Mouse (Mus musculus): ENCODE measurements around the gene Sdk1. TPM values are rescaled to one million over a fixed set of nuclear protein-coding genes. Genes with fewer than 3 reads are reported as not detected.

The Sdk1 gene
- polyA plus RNA-seq, 1 experiment from 2014 or later, result 3.6 TPM

DNA sequence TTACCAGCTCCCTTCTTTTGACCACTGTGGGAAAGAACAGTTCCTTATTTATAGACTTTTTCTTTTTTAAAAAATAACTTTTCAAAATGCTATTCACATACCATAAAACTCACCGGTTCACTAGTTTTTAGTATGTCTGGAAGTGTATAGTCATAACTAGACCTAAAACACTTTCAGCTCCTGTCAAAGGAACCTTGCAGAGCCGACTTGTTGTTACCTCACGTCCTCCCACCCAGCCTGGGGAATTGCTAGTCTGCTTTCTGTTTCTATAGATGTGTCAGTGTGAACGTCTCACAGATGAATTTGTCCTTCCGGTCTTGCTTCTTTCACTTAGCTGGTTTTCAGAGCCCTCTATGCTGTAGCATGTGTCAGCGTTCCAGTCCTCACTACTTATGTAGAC is 35.8 kb downstream of the Sdk1 start:
- Histone ChIP-seq H3K4me2 (no peak overlapping the region), H3K4me1 (no peaks in the 10 kb centered on the region), H3K36me3 (no peaks in the 10 kb centered on the region), H3K9me3 (no peaks in the 10 kb centered on the region), H3K27me3 (replicated peaks) (no peaks in the 10 kb centered on the region), H3K9ac (no peak overlapping the region), H3K4me3 (replicated peaks) (no peak overlapping the region), H3K27ac (no peak overlapping the region)
- no peak for ATAC-seq (ENCODE audit: insufficient read depth, low FRiP score, low read depth)
- WGBS, result 81% methylated on average over 6 of the region's 6 CpGs

DNA sequence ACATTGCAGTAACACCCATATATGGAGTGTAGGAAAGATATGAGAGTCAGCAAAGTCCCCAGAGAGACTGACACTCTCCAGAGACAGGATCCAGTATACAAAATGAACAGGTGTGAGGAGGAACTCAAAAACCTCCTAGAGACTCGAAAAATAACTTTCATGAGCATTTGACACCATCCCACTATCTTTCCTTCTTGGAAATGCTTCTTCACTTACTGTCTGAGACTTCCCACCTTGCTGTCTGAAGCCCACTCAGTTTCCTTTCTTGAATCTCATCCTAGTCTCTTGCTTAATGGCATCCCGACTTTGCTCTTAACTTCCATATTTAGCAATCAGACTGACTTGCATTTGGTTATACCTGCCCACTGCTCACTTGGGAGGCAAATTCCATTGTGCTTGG is 40.5 kb downstream of the Sdk1 start:
- H3K4me1 ChIP-seq, result no peaks in the 10 kb centered on the region
- 58% methylated on average over 2 of the region's 2 CpGs for WGBS
- no peak for ATAC-seq (ENCODE audit: insufficient read depth, low FRiP score, low read depth)
- H3K4me3 ChIP-seq (replicated peaks), result no peak overlapping the region
- H3K27me3 ChIP-seq (replicated peaks), result no peaks in the 10 kb centered on the region
- no peak overlapping the region for H3K4me2 ChIP-seq
- H3K36me3 ChIP-seq, result no peaks in the 10 kb centered on the region
- H3K9ac ChIP-seq, result no peak overlapping the region
- no peaks in the 10 kb centered on the region for H3K9me3 ChIP-seq
- no peak overlapping the region for H3K27ac ChIP-seq

DNA sequence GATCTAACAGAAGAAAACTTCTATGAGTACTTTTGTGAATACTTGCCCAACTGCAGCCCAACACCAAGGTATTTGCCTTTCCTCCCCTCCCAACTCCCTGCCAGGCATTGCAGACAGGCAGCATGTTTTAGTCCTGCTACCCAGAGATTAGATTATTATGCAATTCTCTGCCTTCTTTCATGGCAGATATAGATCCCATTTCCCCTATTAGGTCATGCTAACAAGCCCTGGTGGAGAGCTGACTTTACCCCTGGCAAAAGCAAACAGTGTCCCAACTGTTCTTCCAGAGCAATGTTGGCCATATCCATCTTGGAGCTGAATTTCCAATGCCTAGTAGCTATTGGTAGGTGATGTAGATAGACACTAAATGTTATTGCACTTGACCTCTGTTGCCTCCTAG is 48.3 kb downstream of the Sdk1 start:
- no peak for ATAC-seq (ENCODE audit: insufficient read depth, low FRiP score, low read depth)
- Histone ChIP-seq H3K9ac (no peak overlapping the region), H3K4me2 (no peak overlapping the region), H3K27ac (no peak overlapping the region), H3K4me3 (replicated peaks) (no peak overlapping the region), H3K9me3 (no peaks in the 10 kb centered on the region), H3K4me1 (no peaks in the 10 kb centered on the region), H3K36me3 (no peaks in the 10 kb centered on the region), H3K27me3 (replicated peaks) (no peaks in the 10 kb centered on the region)

DNA sequence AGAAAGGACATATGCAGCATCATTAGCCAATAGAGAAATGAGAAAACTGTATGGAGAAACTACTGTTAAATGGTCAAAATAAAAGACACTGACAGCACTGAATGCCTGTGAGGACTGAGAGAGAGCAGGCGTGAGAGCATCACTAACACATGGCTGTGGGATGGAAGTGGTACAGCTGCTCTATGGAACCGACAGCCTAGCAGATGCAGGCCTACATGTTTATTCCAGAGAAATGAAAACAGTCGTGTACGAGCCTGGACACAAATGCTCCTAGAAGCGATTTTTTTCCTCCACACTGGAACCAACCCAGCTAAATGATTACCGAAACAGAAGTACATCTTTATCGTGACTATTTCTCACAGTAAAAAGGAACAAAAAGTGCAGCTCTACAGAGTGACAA is 54.0 kb downstream of the Sdk1 start:
- H3K9me3 ChIP-seq, result no peaks in the 10 kb centered on the region
- no peaks in the 10 kb centered on the region for H3K27me3 ChIP-seq (replicated peaks)
- no peak overlapping the region for H3K4me3 ChIP-seq (replicated peaks)
- 52% methylated on average over 7 of the region's 7 CpGs for WGBS
- H3K4me1 ChIP-seq, result no peaks in the 10 kb centered on the region
- ATAC-seq (ENCODE audit: insufficient read depth, low FRiP score, low read depth), result no peak
- H3K36me3 ChIP-seq, result no peaks in the 10 kb centered on the region
- H3K4me2 ChIP-seq, result no peak overlapping the region
- peak overlapping the region; percentile 31 for H3K27ac ChIP-seq
- no peak overlapping the region for H3K9ac ChIP-seq

DNA sequence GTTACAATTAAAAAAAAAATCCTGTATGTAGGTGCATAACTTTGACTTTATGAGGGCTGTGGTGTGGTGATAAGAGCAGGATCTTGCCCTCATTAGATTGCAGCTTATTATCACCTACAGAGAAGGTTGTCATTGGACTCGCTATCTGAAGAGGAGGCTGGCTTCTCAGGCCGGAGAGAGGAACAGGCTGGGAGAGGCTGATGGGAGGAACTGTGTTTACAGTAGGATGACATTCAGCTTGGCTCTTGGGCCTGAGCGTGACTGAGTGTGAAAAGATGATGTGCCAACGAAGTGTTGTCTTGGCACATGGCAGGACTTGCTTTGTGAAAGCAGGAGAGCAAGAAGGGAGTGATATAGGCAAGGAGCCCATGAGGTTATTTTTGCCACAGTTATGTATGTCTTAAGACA is 61.0 kb downstream of the Sdk1 start:
- Histone ChIP-seq H3K27ac (peak overlapping the region; percentile 53; the same call in 1 of the 2 replicates), H3K4me2 (no peak overlapping the region), H3K9ac (no peak overlapping the region), H3K27me3 (replicated peaks) (no peaks in the 10 kb centered on the region), H3K36me3 (no peaks in the 10 kb centered on the region), H3K4me3 (replicated peaks) (no peak overlapping the region), H3K4me1 (peaks cover 2% of the 10 kb centered on the region), H3K9me3 (no peaks in the 10 kb centered on the region)
- WGBS, result 38% methylated on average over 4 of the region's 4 CpGs
- no peak for ATAC-seq (ENCODE audit: insufficient read depth, low FRiP score, low read depth)

DNA sequence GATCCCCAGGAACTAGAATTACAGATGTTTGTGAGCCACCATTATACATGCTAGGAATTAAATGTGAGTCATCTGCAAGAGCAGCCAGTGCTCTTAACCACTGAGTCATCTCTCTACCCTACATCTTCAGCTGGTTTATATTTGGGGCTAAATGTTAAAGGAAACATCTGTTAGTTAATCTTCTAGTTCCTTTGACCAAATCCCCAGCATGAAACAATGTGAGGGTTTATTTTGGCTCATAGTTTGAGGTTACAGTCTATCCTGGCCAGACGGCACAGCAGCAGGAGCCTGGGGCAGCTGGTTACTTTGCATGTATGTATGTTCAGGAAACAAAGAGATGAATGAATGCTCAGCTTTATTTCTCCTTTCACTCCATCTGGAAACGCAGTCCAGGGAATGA is 62.5 kb downstream of the Sdk1 start:
- no peak; the same call in 1 of the 2 replicates for ATAC-seq (ENCODE audit: insufficient read depth, low FRiP score, low read depth)
- H3K27me3 ChIP-seq (replicated peaks), result no peaks in the 10 kb centered on the region
- no peak overlapping the region for H3K9ac ChIP-seq
- H3K27ac ChIP-seq, result no peak overlapping the region
- H3K36me3 ChIP-seq, result no peaks in the 10 kb centered on the region
- H3K4me3 ChIP-seq (replicated peaks), result no peak overlapping the region
- 42% methylated on average over 2 of the region's 2 CpGs for WGBS
- H3K4me1 ChIP-seq, result peaks cover 2% of the 10 kb centered on the region
- no peaks in the 10 kb centered on the region for H3K9me3 ChIP-seq
- H3K4me2 ChIP-seq, result no peak overlapping the region

DNA sequence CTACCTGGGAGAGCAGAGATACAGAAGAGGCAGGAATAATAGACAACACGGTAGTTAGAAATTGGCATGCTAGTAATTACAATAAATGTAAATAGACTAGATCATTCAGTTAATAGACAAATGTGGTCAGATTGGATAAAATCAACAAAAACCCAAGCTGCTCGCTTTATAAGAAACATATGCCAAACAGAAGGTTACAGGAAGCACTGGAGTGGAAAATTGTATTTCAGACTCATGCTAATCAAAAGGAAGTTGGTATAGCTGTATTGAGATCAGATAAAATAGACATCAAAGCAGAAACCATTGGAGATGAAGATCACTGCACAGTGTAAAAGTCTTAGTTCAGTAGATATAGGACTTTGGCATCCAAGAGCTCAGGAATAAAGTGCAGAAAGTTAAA is 63.4 kb downstream of the Sdk1 start:
- H3K9ac ChIP-seq, result no peak overlapping the region
- no peak overlapping the region for H3K27ac ChIP-seq

DNA sequence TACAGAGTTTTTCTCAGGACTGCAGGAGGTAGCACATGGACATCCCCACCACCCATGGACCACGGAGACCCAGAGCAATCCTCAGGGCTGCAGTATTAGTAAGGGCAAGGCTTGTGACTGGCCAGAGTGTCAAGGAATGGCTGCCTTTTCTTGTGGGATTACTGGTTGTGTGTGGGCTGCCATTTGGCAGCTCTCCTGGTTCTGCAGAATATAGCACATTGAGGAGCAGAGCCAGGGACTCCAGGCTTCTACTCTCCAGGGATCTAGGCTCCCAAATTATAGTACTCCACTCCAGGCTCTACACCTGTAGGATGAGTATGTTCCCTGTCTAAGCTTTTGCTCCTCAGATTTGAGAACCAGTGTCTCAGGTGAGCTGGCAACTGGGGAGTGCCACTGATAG is 69.4 kb downstream of the Sdk1 start:
- no peaks in the 10 kb centered on the region for H3K9me3 ChIP-seq
- H3K27ac ChIP-seq, result no peak overlapping the region
- ATAC-seq (ENCODE audit: insufficient read depth, low FRiP score, low read depth), result no peak
- H3K4me2 ChIP-seq, result no peak overlapping the region
- no peak overlapping the region for H3K4me3 ChIP-seq (replicated peaks)
- 59% methylated on average over 1 of the region's 1 CpGs for WGBS
- no peak overlapping the region for H3K9ac ChIP-seq
- no peaks in the 10 kb centered on the region for H3K4me1 ChIP-seq
- no peaks in the 10 kb centered on the region for H3K27me3 ChIP-seq (replicated peaks)
- H3K36me3 ChIP-seq, result no peaks in the 10 kb centered on the region

More for the DNA sequence above, 63.4 kb downstream of the Sdk1 start:
- Histone ChIP-seq H3K36me3 (no peaks in the 10 kb centered on the region), H3K27me3 (replicated peaks) (no peaks in the 10 kb centered on the region), H3K4me2 (no peak overlapping the region), H3K4me1 (peaks cover 2% of the 10 kb centered on the region), H3K9me3 (no peaks in the 10 kb centered on the region), H3K4me3 (replicated peaks) (no peak overlapping the region)
- ATAC-seq (ENCODE audit: insufficient read depth, low FRiP score, low read depth), result no peak
- 63% methylated on average over 2 of the region's 2 CpGs for WGBS

DNA sequence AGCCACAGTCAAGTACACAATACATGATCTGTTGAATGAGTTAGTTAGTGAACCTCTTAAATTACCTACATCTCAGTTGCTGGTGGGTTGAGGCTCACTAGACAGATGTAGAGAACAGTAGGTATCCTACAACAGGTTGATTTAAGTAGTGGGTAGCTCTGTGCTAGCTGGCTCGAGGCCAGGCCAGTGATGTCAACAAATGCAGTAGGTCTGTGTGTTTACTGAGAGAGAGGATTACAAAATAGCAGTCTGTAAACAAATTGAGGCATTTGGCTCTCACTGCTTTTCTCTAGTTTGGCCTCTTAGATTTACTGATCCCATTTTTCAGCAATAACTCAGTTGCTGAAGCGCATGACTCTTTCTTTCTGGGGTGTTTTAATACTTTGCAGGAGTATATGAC is 70.5 kb downstream of the Sdk1 start:
- Histone ChIP-seq H3K9me3 (no peaks in the 10 kb centered on the region), H3K4me2 (no peak overlapping the region), H3K27ac (no peak overlapping the region), H3K36me3 (no peaks in the 10 kb centered on the region), H3K9ac (no peak overlapping the region), H3K4me3 (replicated peaks) (no peak overlapping the region), H3K27me3 (replicated peaks) (no peaks in the 10 kb centered on the region), H3K4me1 (no peaks in the 10 kb centered on the region)
- whole genome bisulfite sequencing, result 49% methylated on average over 2 of the region's 2 CpGs
- ATAC-seq (ENCODE audit: insufficient read depth, low FRiP score, low read depth), result no peak

DNA sequence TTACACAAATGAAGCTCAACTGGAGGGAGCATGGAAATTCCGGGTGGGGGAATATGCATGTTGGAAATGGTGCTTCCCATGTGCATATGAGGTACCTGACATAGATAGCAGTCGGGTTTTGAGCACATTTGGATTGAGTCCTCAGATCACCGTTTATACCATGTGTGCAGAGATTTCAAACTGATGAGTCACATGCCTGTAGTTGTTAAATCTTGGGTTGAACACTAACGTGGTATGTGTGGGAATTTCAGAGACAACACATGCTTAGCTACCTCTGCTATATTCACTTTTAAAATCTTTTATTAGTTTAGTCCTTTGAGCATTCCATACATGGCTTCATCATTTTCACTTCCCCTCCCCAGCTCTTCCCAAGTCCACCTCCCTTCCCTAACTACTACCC is 71.0 kb downstream of the Sdk1 start:
- H3K36me3 ChIP-seq, result no peaks in the 10 kb centered on the region
- H3K27ac ChIP-seq, result no peak overlapping the region
- no peaks in the 10 kb centered on the region for H3K4me1 ChIP-seq
- H3K4me2 ChIP-seq, result no peak overlapping the region
- no peaks in the 10 kb centered on the region for H3K9me3 ChIP-seq
- H3K27me3 ChIP-seq (replicated peaks), result no peaks in the 10 kb centered on the region
- ATAC-seq (ENCODE audit: insufficient read depth, low FRiP score, low read depth), result no peak
- H3K9ac ChIP-seq, result no peak overlapping the region
- 70% methylated on average over 4 of the region's 4 CpGs for WGBS
- no peak overlapping the region for H3K4me3 ChIP-seq (replicated peaks)

DNA sequence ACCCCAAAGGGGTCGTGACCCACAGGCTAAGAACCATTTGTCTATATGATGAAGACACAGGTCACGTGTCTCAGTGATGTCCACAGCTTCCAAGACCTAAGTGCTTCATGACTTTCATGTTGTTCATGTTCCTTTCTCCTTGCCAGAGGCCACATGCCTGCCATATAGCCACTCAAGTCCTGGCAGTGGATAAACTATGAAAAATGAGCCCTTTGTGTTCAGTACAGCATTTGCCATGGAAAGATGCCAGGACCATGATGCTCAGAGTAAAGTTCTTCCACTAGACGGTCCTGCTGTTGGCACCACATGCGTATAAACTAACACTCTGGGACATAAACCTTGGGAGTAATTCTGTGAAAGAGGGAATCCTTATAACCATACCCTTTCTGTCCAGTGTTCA is 75.8 kb downstream of the Sdk1 start:
- H3K9me3 ChIP-seq, result no peaks in the 10 kb centered on the region
- H3K4me3 ChIP-seq (replicated peaks), result no peak overlapping the region
- no peak overlapping the region for H3K9ac ChIP-seq
- H3K4me1 ChIP-seq, result peaks cover 3% of the 10 kb centered on the region; the same call in 1 of the 2 replicates
- H3K36me3 ChIP-seq, result no peaks in the 10 kb centered on the region
- no peak overlapping the region for H3K27ac ChIP-seq
- no peak for ATAC-seq (ENCODE audit: insufficient read depth, low FRiP score, low read depth)
- H3K27me3 ChIP-seq (replicated peaks), result no peaks in the 10 kb centered on the region
- 50% methylated on average over 4 of the region's 4 CpGs for WGBS
- H3K4me2 ChIP-seq, result no peak overlapping the region

DNA sequence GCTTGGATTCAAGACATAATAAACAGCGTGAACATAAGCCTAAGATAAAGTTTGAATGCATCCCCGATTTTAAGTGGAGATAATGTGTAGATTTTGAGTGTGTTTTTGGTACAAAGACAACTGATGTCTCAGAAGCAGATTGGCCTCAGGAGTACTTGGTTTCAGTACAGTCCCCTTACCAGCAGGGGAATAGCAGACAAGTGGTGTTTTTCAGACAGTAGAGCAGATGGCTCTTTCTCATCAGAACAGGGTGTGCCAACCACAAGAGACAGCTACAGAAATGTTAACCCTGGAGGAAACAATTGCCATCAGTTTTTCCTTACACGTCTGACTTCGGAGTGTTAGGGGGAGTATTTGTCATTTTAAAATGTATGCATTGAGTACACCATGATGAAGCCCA is 83.6 kb downstream of the Sdk1 start:
- no peak overlapping the region for H3K27ac ChIP-seq
- H3K9me3 ChIP-seq, result no peaks in the 10 kb centered on the region
- H3K4me3 ChIP-seq (replicated peaks), result no peak overlapping the region
- H3K4me2 ChIP-seq, result no peak overlapping the region
- WGBS, result 58% methylated on average over 4 of the region's 4 CpGs
- no peak overlapping the region for H3K9ac ChIP-seq
- ATAC-seq (ENCODE audit: insufficient read depth, low FRiP score, low read depth), result no peak
- H3K27me3 ChIP-seq (replicated peaks), result no peaks in the 10 kb centered on the region
- H3K4me1 ChIP-seq, result no peaks in the 10 kb centered on the region
- H3K36me3 ChIP-seq, result no peaks in the 10 kb centered on the region

DNA sequence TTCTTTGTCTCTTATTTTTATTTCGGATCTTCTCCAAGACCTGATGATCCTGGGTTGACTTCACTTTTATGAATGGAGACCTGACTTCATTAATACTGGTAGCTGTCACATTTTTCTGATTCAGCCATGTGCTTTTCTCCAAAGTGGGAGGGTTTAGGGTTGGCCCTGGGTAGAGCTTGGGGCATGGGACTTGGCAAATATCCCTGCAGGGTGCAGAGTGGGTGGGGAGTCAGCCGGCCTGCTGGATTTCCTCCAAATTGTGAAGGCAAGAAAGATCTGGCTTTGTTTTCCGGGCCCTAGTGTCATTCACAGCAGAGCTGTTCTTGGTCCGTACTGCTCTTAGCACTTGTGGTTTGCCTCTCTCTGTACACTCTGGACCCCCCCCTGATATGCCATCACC is 103.1 kb downstream of the Sdk1 start:
- H3K27ac ChIP-seq, result 0 out of 2 replicates have a peak overlapping the region, but pooled peaks have one; percentile 11
- H3K4me3 ChIP-seq (replicated peaks), result no peak overlapping the region
- ATAC-seq (ENCODE audit: insufficient read depth, low FRiP score, low read depth), result no peak
- H3K9ac ChIP-seq, result no peak overlapping the region
- H3K4me2 ChIP-seq, result no peak overlapping the region
- peaks cover 6% of the 10 kb centered on the region for H3K4me1 ChIP-seq
- no peaks in the 10 kb centered on the region for H3K9me3 ChIP-seq
- H3K36me3 ChIP-seq, result no peaks in the 10 kb centered on the region
- 44% methylated on average over 4 of the region's 4 CpGs for WGBS
- H3K27me3 ChIP-seq (replicated peaks), result no peaks in the 10 kb centered on the region
